Mouse (Mus musculus) NIH3T3 (cell line): ENCODE results near the gene Edem2.

Experiments used
- DNase-seq: peaks from one replicate; pipeline ENCODE4 v3.0.0-alpha.2; 2012; ENCODE audit warnings: low read depth

Gene Edem2

GRCm38 (mm10) chr2:155729158-155729645 lies at the start of gene Edem2:
Gene Edem2, minus strand, starts transcription at chr2:155729475.
- DNase-seq = peak; percentile 94

DNA sequence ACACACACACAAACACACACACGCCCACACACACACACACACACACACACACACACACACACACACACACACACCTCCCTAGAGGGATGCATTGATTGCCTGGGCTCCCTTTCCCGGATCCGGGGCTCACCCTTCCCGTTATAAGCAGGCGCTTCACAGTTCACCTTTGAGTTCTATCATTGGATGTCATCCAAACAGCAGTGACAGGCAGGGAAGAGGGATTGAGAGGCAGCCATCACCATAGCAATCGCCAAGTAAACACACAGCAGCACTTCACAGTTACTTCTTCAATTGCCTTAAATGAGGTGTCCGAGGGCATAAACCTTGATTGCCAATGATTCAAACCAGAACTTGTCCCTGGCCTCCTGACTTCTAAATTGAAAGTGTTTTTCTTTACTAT lies 49.8 kb upstream of the Edem2 start:
- no peak for DNase-seq

- DNase-seq = no peak
Observed at GRCm38 (mm10) chr2:155778004-155778403, 48.7 kb upstream of the Edem2 start.

DNA sequence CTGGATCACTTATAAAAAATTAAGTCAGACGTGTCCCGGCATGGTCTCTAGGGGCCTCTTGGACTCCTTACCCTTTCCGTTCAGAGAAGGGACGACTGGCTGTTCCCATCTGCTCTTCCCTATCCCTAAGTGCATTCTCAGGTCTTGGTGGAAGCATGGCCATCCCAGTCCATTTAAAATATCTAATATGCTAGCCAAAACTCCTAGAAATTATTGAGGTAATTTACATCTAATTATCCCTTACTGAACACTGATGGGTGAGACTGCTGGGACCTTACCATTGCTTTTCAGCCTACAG lies 48.4 kb upstream of the Edem2 start:
- DNase-seq = no peak

GRCm38 (mm10) chr2:155776824-155777687 lies 47.8 kb upstream of the Edem2 start:
- DNase-seq = no peak

GRCm38 (mm10) chr2:155775685-155776263 lies 46.5 kb upstream of the Edem2 start:
- DNase-seq = peak; percentile 13

- DNase-seq = no peak
Observed at GRCm38 (mm10) chr2:155774927-155775684, 45.8 kb upstream of the Edem2 start, which contains the start of gene Mmp24. Gene Mmp24, plus strand, starts transcription at chr2:155775342.

DNA sequence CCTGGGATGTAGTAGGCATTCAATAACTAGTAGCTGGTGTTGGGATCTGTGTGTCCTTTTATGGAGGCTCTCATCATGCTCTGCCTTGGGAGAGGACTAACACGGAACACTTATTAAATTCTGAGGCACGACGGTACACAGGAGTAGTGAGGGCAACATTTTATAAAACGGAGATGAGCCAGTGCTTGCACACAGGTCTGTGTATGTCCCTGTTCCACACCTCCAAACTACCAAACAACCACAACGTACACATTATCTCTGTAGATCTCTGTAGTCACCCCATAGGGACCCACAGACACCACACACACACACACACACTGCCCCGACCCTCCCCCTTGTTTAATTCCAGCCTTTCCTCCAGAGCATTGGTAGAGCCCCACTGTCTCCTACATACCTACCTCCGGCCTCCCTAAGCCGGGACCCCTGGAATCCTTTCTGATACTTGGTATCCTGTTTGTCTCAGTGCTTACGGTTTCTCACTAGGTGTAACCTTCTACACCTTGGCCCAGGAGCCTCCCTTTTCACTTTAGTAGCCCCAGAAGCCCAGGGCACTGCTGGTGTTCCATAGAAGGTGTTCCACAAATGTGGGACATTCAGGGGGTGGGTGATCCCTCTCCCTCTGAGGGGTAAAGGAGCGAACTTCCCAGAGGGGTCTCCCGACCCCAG lies 45.1 kb upstream of the Edem2 start:
- no peak for DNase-seq

GRCm38 (mm10) chr2:155773664-155774063 lies 44.4 kb upstream of the Edem2 start:
- DNase-seq = no peak

DNA sequence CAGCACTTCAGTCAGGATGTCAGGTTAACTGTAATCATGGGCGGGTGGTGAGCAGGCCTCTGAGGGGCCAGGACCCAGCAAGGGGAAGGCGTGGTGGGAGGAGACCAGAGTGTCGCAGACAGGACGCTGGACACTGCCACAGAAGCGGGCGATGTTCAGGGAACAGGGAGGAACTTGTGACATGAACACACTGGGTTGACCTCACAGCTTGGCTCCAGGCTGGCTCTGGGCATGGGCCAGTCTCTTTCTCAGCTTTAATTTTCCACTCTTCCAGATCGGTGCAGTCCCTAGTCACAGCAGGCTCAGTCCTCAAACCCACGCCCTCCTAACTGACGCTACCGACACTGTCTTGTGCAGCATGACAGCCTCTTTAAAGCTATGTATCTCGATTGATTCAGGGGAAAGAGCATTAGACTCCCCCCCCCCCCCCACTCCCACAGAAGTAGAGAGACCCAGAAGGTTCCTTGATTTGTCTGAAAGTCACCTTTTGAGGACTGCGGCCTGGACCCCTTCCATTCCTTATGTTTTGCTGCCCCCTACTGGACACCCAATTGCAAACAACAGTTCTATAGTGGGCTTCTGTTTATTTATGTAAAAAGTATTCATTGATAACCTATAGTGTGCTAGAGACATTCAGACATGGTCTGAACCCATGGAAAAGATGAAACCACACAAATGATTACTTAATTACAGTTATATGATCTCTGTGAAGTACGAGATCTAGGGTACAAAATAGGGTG lies 35.6 kb upstream of the Edem2 start:
- peak; percentile 88 for DNase-seq

GRCm38 (mm10) chr2:155756855-155757566 lies 27.7 kb upstream of the Edem2 start:
- DNase-seq = peak; percentile 28

DNA sequence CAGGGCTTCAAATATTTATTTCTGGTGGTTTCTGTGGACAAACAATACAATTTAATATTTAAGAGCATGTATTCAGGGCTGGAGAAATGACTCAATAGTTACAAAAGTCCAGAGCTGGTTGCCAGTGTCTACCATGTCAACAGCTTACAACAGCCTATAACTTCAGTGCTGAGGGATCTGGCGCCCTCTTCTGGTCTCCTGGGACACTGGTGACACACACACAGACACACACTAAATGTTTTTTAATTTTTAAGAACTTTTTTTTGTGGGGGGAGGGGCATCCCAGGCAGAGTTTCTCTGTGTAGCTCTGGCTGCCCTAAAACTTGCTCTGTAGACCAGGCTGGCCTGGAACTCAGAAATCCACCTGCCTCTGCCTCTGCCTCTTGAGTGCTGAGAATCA lies 26.5 kb upstream of the Edem2 start:
- DNase-seq = peak; percentile 81

DNA sequence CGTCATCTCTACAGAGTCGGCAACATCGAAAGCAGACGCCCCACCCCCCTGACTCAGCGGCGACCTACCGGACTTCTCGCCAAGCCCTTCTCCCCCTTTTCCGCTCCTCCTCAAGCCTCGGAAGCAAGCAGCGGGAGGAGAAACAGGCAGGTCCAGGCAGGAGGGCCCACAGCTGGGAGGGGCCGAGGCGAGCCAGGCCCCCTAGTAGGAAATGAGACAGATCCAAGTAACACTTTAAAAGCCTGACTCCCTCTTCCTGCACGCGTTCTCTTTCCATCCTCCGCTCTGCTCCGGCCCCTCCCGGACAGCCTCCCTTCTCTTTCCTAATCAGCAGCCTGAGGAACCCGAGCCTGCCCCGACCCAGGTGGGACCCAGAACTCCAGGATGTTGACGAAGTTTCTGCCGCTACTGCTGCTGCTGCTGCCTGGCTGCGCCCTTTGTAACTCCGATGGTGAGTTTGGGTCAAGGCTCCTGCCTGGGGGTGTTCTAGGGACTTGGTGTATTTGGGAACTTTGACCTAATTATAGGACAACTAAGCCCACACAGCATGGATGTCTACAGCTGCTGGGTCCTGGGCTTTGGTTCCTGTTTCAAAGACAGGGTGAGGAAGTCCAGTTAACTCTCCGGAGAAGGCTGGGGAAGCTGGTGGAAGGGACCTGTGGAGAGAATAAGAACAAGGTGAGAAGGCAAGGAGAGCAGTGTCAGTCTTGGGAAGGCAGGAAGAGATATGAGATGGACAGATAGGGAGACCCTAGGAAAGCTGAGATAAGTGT lies 21.9 kb upstream of the Edem2 start, which contains the start of gene Procr:
Procr (plus strand) TSS at position 104 of the 773 bp plus-strand sequence.
- DNase-seq = peak; percentile 80

GRCm38 (mm10) chr2:155749394-155749793 lies 20.1 kb upstream of the Edem2 start:
- DNase-seq = no peak

GRCm38 (mm10) chr2:155745487-155745886 lies 16.2 kb upstream of the Edem2 start:
- no peak for DNase-seq

GRCm38 (mm10) chr2:155743351-155743750 lies 14.1 kb upstream of the Edem2 start:
- DNase-seq = peak; percentile 14

DNA sequence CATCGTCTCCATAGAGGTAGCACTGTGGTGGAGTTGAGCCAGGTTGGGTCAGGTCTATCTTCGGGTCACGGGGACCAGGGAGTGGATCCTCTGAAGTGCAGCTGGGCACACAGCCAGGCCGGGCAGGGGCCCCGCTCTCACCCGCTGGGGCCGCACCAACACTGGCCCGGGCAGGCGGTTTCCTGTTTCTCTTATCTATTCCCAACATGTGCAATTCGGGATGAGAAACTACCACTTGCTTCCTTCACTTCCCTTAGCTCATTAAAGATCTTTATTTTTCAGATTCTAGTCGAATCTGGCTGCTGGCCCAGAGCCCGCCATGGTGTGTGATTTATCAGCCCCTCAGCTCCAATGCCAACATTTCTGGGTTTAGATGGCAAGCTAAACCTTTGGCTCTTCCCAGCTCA lies 13.7 kb upstream of the Edem2 start:
- peak; percentile 78 for DNase-seq

DNA sequence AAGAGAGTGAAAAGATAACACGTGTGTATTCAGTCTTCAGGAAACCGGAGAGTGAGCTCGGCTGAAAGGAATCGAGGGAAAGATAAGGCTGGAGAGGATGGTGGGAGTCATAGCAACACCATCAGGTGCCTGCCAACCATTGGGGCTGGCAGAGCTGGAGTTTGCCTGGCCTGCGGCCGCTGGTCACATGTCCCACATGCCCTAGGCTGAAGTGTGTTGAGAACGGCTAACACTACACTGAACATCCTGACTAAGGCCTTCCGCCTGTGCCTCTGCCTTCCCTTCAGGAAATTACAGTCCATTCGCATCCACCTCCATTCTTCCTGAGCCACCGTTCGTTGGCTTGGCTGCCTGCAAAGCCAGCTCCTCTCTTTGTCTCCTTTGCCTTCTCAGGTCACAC lies 12.9 kb upstream of the Edem2 start:
- DNase-seq = no peak

DNA sequence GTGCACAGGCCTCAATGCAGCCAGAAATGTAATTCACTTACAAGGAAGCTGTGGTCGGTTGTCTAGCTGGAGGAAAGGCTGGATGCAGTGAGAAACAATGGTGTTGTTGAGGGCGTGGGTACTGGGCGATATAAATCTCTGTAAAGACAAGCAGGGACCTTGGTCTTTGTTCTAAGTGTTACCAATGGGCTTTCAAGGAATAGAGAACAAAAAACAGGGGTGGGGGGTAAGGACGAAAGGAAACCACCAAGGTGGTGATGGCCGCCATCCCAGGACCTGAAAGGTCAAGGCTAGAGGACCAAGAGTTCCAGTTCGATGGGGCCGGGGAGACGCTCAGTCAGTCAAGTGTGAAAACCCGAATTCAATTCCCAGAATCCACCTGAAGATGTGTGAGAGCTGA lies 8.5 kb upstream of the Edem2 start:
- no peak for DNase-seq

GRCm38 (mm10) chr2:155736936-155737335 lies 7.7 kb upstream of the Edem2 start:
- DNase-seq = peak; percentile 31
